Mouse (Mus musculus) heart, postnatal 0 days (tissue): ENCODE measurements around the gene Msl2. TPM values are rescaled to one million over a fixed set of nuclear protein-coding genes. Genes with fewer than 3 reads are reported as not detected.

Source experiments
- ATAC-seq: fragments of 200-750 bp; cut with Nextera tagmentation; 2 replicates; pipeline ENCODE4 v1.8.0; 2017; ENCODE audit warnings: low read depth, moderate number of reproducible peaks, moderate library complexity; ENCODE audit not compliant: insufficient read depth
- DNase-seq: peaks from one replicate; pipeline ENCODE4 v3.0.0-alpha.2; 2016; ENCODE audit warnings: low spot score
- H3K27ac ChIP-seq: fragments of 300-500 bp; sonication (generic); 2 replicates; pipeline ENCODE4 v1.5.1; 2014; ENCODE audit warnings: low read depth, mild to moderate bottlenecking
- H3K27me3 ChIP-seq: fragments of 300-500 bp; sonication (generic); 2 replicates; pipeline ENCODE4 v1.6.1; 2014; ENCODE audit warnings: low read length, mixed read lengths; ENCODE audit not compliant: control insufficient read depth, insufficient read depth
- H3K36me3 ChIP-seq: fragments of 300-500 bp; sonication (generic); replicated peaks from 2 replicates; pipeline ENCODE4 v1.6.1; 2014; ENCODE audit warnings: low read length, mixed read lengths; ENCODE audit not compliant: control insufficient read depth, insufficient read depth
- H3K4me1 ChIP-seq: fragments of 300-500 bp; sonication (generic); 2 replicates; pipeline ENCODE4 v1.6.1; 2014; ENCODE audit warnings: antibody characterized with exemption; ENCODE audit not compliant: control insufficient read depth, insufficient read depth
- H3K4me2 ChIP-seq: fragments of 300-500 bp; sonication (generic); 2 replicates; pipeline ENCODE4 v1.6.1; 2014; ENCODE audit warnings: low read depth, mild to moderate bottlenecking, low read length, moderate library complexity
- H3K4me3 ChIP-seq: fragments of 300-500 bp; sonication (generic); 2 replicates; pipeline ENCODE4 v1.5.1; 2014; ENCODE audit warnings: low read depth, low read length
- H3K9ac ChIP-seq: fragments of 300-500 bp; sonication (generic); replicated peaks from 2 replicates; pipeline ENCODE4 v1.6.1; 2014; ENCODE audit warnings: low read depth, low read length, mixed read lengths
- H3K9me3 ChIP-seq: fragments of 300-500 bp; sonication (generic); replicated peaks from 2 replicates; pipeline ENCODE4 v1.6.1; 2016; ENCODE audit warnings: low read length; ENCODE audit not compliant: control insufficient read depth
- CTCF ChIP-seq: IDR thresholded peaks from 2 replicates; pipeline ENCODE4 v1.5.1; 2016; ENCODE audit warnings: antibody characterized with exemption, control low read depth, low read depth
- EP300 ChIP-seq: IDR thresholded peaks from 2 replicates; pipeline ENCODE4 v1.6.1; 2016; ENCODE audit warnings: antibody characterized with exemption, low read depth
- WGBS: fragments of 180-500 bp; shearing (Covaris S2); extraction: QIAGEN DNeasy Blood & Tissue Kit; methylation state at CpG from one replicate; pipeline ENCODE4 v1.1.7; 2014; 5-methylcytosine and 5-hydroxymethylcytosine counted together
- polyA plus RNA-seq: library from polyadenylated mRNA; unstranded; fragments of >200 nt; fragmentation: Nextera tagmentation; extraction: Ambion mirVana; gene quantifications from 2 replicates; pipeline ENCODE4 v1.2.1, GENCODE M21; 2015
- total RNA-seq: library from RNA; depleted of rRNA; stranded (reverse); fragments of >200 nt; gene quantifications from 2 replicates; pipeline ENCODE4 v1.2.3, GENCODE M21; 2014; ENCODE audit warnings: low replicate concordance

Gene Msl2
- total and polyA plus RNA-seq, 2 experiments from 2014 or later = 3.0 to 14.3 TPM

- Histone ChIP-seq H3K4me3 (no peak overlapping the region), H3K4me2 (no peak overlapping the region), H3K27ac (no peak overlapping the region), H3K27me3 (no peaks in the 10 kb centered on the region), H3K36me3 (no peaks in the 10 kb centered on the region), H3K9ac (no peak overlapping the region), H3K9me3 (no peaks in the 10 kb centered on the region), H3K4me1 (no peaks in the 10 kb centered on the region)
- ATAC-seq (no peak), DNase-seq (no peak)
- TF ChIP-seq EP300 = no peak
- no peak for TF ChIP-seq CTCF
- WGBS = 86% methylated on average over 3 of the region's 3 CpGs
Observed at GRCm38 (mm10) chr9:101065076-101065602, 8.8 kb upstream of the Msl2 start.

- TF ChIP-seq CTCF (no peak), EP300 (no peak)
- Histone ChIP-seq H3K4me2 (no peak overlapping the region), H3K27me3 (no peaks in the 10 kb centered on the region), H3K4me1 (0 out of 2 replicates have a peak, but pooled peaks cover 7% of the 10 kb centered on the region), H3K9ac (no peak overlapping the region), H3K4me3 (no peak overlapping the region), H3K9me3 (no peaks in the 10 kb centered on the region), H3K27ac (no peak overlapping the region), H3K36me3 (no peaks in the 10 kb centered on the region)
- no peak for DNase-seq
- whole genome bisulfite sequencing = 97% methylated on average over 3 of the region's 3 CpGs
- no peak for ATAC-seq
Observed at GRCm38 (mm10) chr9:101069781-101070180, 4.1 kb upstream of the Msl2 start.

GRCm38 (mm10) chr9:101072506-101072905 lies 1.4 kb upstream of the Msl2 start:
- Histone ChIP-seq H3K4me1 (peaks cover 9% of the 10 kb centered on the region; the same call in 1 of the 2 replicates), H3K9ac (no peak overlapping the region; the same call in 1 of the 2 replicates), H3K36me3 (no peaks in the 10 kb centered on the region), H3K27me3 (no peaks in the 10 kb centered on the region), H3K9me3 (no peaks in the 10 kb centered on the region), H3K4me2 (peak overlapping the region; percentile 89), H3K4me3 (peak overlapping the region; percentile 89), H3K27ac (peak overlapping the region; percentile 96; the same call in 1 of the 2 replicates)
- TF ChIP-seq EP300 (no peak), CTCF (no peak)
- 12% methylated on average over 5 of the region's 5 CpGs for WGBS
- DNase-seq = no peak
- ATAC-seq = no peak

GRCm38 (mm10) chr9:101073041-101073986 lies 587 bp upstream of the Msl2 start:
- Histone ChIP-seq H3K4me2 (peak overlapping the region; percentile 89), H3K4me1 (peaks cover 14% of the 10 kb centered on the region), H3K9me3 (no peaks in the 10 kb centered on the region), H3K9ac (peak overlapping the region; percentile 98), H3K4me3 (peak overlapping the region; percentile 89), H3K36me3 (no peaks in the 10 kb centered on the region), H3K27ac (peak overlapping the region; percentile 96), H3K27me3 (no peaks in the 10 kb centered on the region)
- DNase-seq (peak; percentile 99), ATAC-seq (peak; percentile 94)
- TF ChIP-seq CTCF (no peak), EP300 (0 out of 2 replicates have a peak, but pooled peaks have one; percentile 9)
- 2% methylated on average over 65 of the region's 65 CpGs for WGBS

GRCm38 (mm10) chr9:101074332-101075021 lies 576 bp downstream of the Msl2 start:
- Histone ChIP-seq H3K4me1 (peaks cover 26% of the 10 kb centered on the region), H3K4me2 (peak overlapping the region; percentile 89), H3K4me3 (peak overlapping the region; percentile 89), H3K27ac (peak overlapping the region; percentile 100), H3K9me3 (no peaks in the 10 kb centered on the region), H3K9ac (peak overlapping the region; percentile 98), H3K36me3 (no peaks in the 10 kb centered on the region), H3K27me3 (no peaks in the 10 kb centered on the region)
- WGBS = under 1% methylated on average over 37 of the region's 100 CpGs
- DNase-seq (peak; percentile 77), ATAC-seq (peak; percentile 72)
- TF ChIP-seq CTCF = no peak
- peak; percentile 29; the same call in 1 of the 2 replicates for TF ChIP-seq EP300
